Mouse (Mus musculus): ENCODE data around the gene Slc16a13.

The Slc16a13 gene

GRCm38 (mm10) chr11:70230239-70230727 lies 9.4 kb upstream of the Slc16a13 start:
- peak; percentile 81 for DNase-seq

- peak; percentile 50 for DNase-seq
These were observed 8.6 kb upstream of the Slc16a13 start, which contains the start of gene Bcl6b for GRCm38 (mm10) chr11:70229260-70230010. Gene Bcl6b, minus strand, starts transcription at chr11:70229798.

GRCm38 (mm10) chr11:70228828-70229227 lies 8.0 kb upstream of the Slc16a13 start:
- peak; percentile 87 for DNase-seq

- peak; percentile 63 for DNase-seq
These were observed 6.9 kb upstream of the Slc16a13 start for GRCm38 (mm10) chr11:70227661-70228245.

GRCm38 (mm10) chr11:70227126-70227525 lies 6.3 kb upstream of the Slc16a13 start:
- peak; percentile 36 for DNase-seq

GRCm38 (mm10) chr11:70226602-70226890 lies 5.7 kb upstream of the Slc16a13 start:
- peak; percentile 60 for DNase-seq

- peak; percentile 51 for DNase-seq
These were observed 5.1 kb upstream of the Slc16a13 start for GRCm38 (mm10) chr11:70225798-70226601.

- DNase-seq: peak; percentile 24
These were observed 2.9 kb upstream of the Slc16a13 start for GRCm38 (mm10) chr11:70223724-70224123.

- peak; percentile 60 for DNase-seq
These were observed 988 bp upstream of the Slc16a13 start for GRCm38 (mm10) chr11:70221603-70222500.

- no peak for DNase-seq
These were observed 541 bp downstream of the Slc16a13 start for GRCm38 (mm10) chr11:70220323-70220722.

GRCm38 (mm10) chr11:70219873-70220272 lies 991 bp downstream of the Slc16a13 start:
- no peak for DNase-seq

GRCm38 (mm10) chr11:70218741-70219470 lies 2.0 kb downstream of the Slc16a13 start:
- peak; percentile 59 for DNase-seq

- DNase-seq: no peak
These were observed 2.8 kb downstream of the Slc16a13 start for GRCm38 (mm10) chr11:70218039-70218438.

- peak; percentile 47 for DNase-seq
These were observed 4.8 kb downstream of the Slc16a13 start for GRCm38 (mm10) chr11:70216103-70216502.

GRCm38 (mm10) chr11:70215301-70215700 lies 5.6 kb downstream of the Slc16a13 start:
- peak; percentile 77 for DNase-seq

GRCm38 (mm10) chr11:70214856-70215209 lies 6.0 kb downstream of the Slc16a13 start:
- DNase-seq: no peak

GRCm38 (mm10) chr11:70214191-70214855 lies 6.5 kb downstream of the Slc16a13 start:
- DNase-seq: peak; percentile 80

- DNase-seq: peak; percentile 90
These were observed 7.1 kb downstream of the Slc16a13 start for GRCm38 (mm10) chr11:70213736-70214135.

GRCm38 (mm10) chr11:70212896-70213295 lies 8.0 kb downstream of the Slc16a13 start:
- peak; percentile 71 for DNase-seq

- peak; percentile 61 for DNase-seq
These were observed 8.4 kb downstream of the Slc16a13 start, which contains the start of gene Slc16a11 for GRCm38 (mm10) chr11:70212423-70212822. Gene Slc16a11, plus strand, starts transcription at chr11:70212752.

- no peak for DNase-seq
These were observed 8.9 kb downstream of the Slc16a13 start for GRCm38 (mm10) chr11:70211972-70212371.

Measured in cerebellum, adult 11-12 months (tissue).